Mouse (Mus musculus) ES-E14 (cell line): Measurements from ENCODE around the gene Hc. TPM values are rescaled to one million over a fixed set of nuclear protein-coding genes. Genes with fewer than 3 reads are reported as not detected.

Experiments used
- DNase-seq: peaks from one replicate; pipeline ENCODE4 v3.0.0-alpha.2; 2013; ENCODE audit warnings: low read depth, low spot score
- H3K27ac ChIP-seq: 2 replicates; pipeline ENCODE4 v1.5.1; 2012; ENCODE audit warnings: low read depth, mild to moderate bottlenecking, low read length, moderate library complexity, mixed read lengths; ENCODE audit not compliant: poor library complexity, insufficient read depth, severe bottlenecking
- H3K36me3 ChIP-seq: 2 replicates; pipeline ENCODE4 v1.6.1; 2012; ENCODE audit warnings: mild to moderate bottlenecking, low read length, moderate library complexity, mixed read lengths; ENCODE audit not compliant: control insufficient read depth, poor library complexity, insufficient read depth, severe bottlenecking
- H3K4me1 ChIP-seq, 2 experiments: fragments of 150-350 bp in 1 of 2; sonication (generic) in 1 of 2; 2 replicates each; pipeline ENCODE4 v1.6.1; 2012; ENCODE audit warnings: low read length in 2 of 2, mild to moderate bottlenecking in 1 of 2, mixed read lengths in 1 of 2; ENCODE audit not compliant: control insufficient read depth in 2 of 2, insufficient read depth in 2 of 2, poor library complexity in 1 of 2
- H3K4me3 ChIP-seq, 2 experiments: fragments of 150-350 bp in 1 of 2; sonication (generic) in 1 of 2; 2 replicates each; pipeline ENCODE4 v1.5.1; 2012; ENCODE audit warnings: low read length in 2 of 2, low read depth in 1 of 2, mild to moderate bottlenecking in 1 of 2, mixed read lengths in 1 of 2; ENCODE audit not compliant: insufficient read depth in 1 of 2, poor library complexity in 1 of 2, severe bottlenecking in 1 of 2
- H3K9ac ChIP-seq: 2 replicates; pipeline ENCODE4 v1.6.1; 2012; ENCODE audit warnings: low read depth, mild to moderate bottlenecking, low read length, mixed read lengths; ENCODE audit not compliant: poor library complexity, insufficient read depth, severe bottlenecking
- H3K9me3 ChIP-seq: fragments of 150-350 bp; sonication (generic); 2 replicates; pipeline ENCODE4 v1.6.1; 2012; ENCODE audit warnings: low read depth, mild to moderate bottlenecking, low read length; ENCODE audit not compliant: control insufficient read depth, insufficient read depth
- CHD2 ChIP-seq: IDR thresholded peaks from 2 replicates; pipeline ENCODE4 v1.6.1; 2014; ENCODE audit warnings: mild to moderate bottlenecking, low read depth, low read length, inconsistent platforms
- HCFC1 ChIP-seq: IDR thresholded peaks from 2 replicates; pipeline ENCODE4 v1.6.1; 2012; ENCODE audit warnings: low read length, inconsistent platforms, borderline replicate concordance; ENCODE audit not compliant: insufficient read depth
- MAFK ChIP-seq: IDR thresholded peaks from 2 replicates; pipeline ENCODE4 v1.6.1; 2014; ENCODE audit warnings: mild to moderate bottlenecking, low read depth, low read length, inconsistent platforms; ENCODE audit not compliant: insufficient read depth
- ZC3H11A ChIP-seq: IDR thresholded peaks from 2 replicates; pipeline ENCODE4 v1.6.1; 2012; ENCODE audit warnings: low read depth, mild to moderate bottlenecking, inconsistent platforms, low read length, borderline replicate concordance
- ZNF384 ChIP-seq: IDR thresholded peaks from 2 replicates; pipeline ENCODE4 v1.6.1; 2012; ENCODE audit warnings: low read depth, low read length, inconsistent platforms
- in situ Hi-C, 2 experiments: fragments of 600-800 bp; cut with MboI; formaldehyde crosslinking; loops; one replicate each; pipeline ENCODE4 v1.15.1; 2025; ENCODE audit warnings: low sequenced_read_pairs in 2 of 2, inconsistent platforms in 1 of 2; ENCODE audit not compliant: unreplicated experiment in 2 of 2
- total RNA-seq: library from RNA; depleted of rRNA; stranded (reverse); fragments of 300-350 nt; gene quantifications from 2 replicates; pipeline ENCODE4 v1.2.3, GENCODE M21; 2012

The Hc gene
- total RNA-seq, 1 experiment, result 0.45 TPM

- in situ Hi-C loops, result loop anchor here in 1 of 2 experiments (25.0 kb wide), 1 partner anchor 271 kb away; the partner anchor contains the start of genes Fbxw2 and Gm34653
- DNase-seq, result peak; percentile 26
- Histone ChIP-seq H3K9ac (peak overlapping the region; percentile 51), H3K27ac (no peak overlapping the region), H3K4me3 (peak overlapping the region; percentile 90 to 100), H3K36me3 (no peaks in the 10 kb centered on the region), H3K4me1 (no peaks in the 10 kb centered on the region), H3K9me3 (no peaks in the 10 kb centered on the region)
- TF ChIP-seq ZNF384, result no peak
- 0 out of 2 replicates have a peak, but pooled peaks have one; percentile 12 for TF ChIP-seq ZC3H11A
- no peak for TF ChIP-seq HCFC1
- TF ChIP-seq MAFK, result no peak
Measured at GRCm38 (mm10) chr2:35108712-35109111, 47.5 kb upstream of the Hc start.

DNA sequence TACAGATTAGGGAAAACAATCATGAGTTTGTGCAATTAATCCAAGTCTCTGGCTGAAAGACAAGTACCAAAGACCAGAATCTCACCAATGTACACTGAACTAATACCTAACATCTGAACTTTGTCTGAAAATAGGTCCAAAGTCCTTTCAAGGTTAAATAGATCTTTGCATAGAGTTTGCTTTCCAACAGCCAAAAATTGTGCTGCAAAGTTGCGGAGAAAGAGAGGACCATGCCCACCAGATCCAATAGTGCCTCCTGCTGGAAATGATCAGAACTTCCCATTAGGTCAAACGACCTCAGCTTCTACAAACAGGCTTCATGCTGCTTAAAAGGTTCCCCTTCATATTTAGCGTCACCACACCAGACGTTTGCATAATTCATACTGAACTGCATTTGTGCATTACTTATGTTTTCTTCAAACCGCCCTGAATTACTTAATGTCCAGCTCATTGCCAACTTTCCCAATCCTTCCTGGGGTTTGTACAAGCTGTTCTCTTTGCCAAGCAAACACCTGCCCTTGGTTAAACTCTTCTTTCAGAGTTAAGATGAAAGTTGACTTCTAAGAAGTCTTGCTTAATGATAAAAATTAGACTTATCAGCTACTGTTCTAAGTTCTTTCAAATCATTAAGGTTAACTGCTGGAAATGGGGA, 46.9 kb upstream of the Hc start:
- peak; percentile 67; the same call in 1 of the 2 replicates for TF ChIP-seq ZC3H11A
- no peak for TF ChIP-seq ZNF384
- TF ChIP-seq HCFC1, result no peak
- H3K9ac ChIP-seq, result no peak overlapping the region
- H3K36me3 ChIP-seq, result no peaks in the 10 kb centered on the region
- H3K4me3 ChIP-seq, result no peak overlapping the region
- peak; percentile 52 for DNase-seq
- H3K4me1 ChIP-seq, result no peaks in the 10 kb centered on the region
- H3K27ac ChIP-seq, result no peak overlapping the region
- in situ Hi-C loops, result loop anchor here in 1 of 2 experiments (25.0 kb wide), 1 partner anchor 271 kb away; the partner anchor contains the start of genes Fbxw2 and Gm34653
- H3K9me3 ChIP-seq, result no peaks in the 10 kb centered on the region

DNA sequence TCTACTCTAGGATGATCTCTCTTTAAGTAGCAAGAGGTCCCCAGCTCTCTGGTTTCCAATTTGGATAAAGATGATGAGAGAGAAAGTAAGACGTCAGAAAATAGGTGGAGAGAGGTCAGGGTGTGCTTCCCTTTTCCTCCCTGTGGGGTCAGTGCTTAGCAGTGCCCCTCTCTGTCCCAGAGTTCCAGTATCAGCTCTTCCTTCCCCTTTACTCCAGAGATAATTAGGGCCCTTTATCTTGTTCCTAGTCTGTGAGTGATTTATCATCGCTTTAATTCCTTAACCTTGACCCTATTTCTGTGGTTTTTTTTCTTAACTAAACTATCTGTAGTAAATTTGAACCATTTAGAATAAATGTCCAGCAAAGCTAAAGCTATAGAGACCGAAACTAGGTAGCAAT, 43.6 kb upstream of the Hc start:
- TF ChIP-seq ZC3H11A, result no peak
- TF ChIP-seq CHD2, result no peak
- no peak for TF ChIP-seq HCFC1
- no peak for TF ChIP-seq ZNF384
- TF ChIP-seq MAFK, result no peak
- in situ Hi-C loops, result loop anchor here in 1 of 2 experiments (25.0 kb wide), 1 partner anchor 268 kb away; the partner anchor contains the start of genes Fbxw2 and Gm34653
- no peak for DNase-seq

DNA sequence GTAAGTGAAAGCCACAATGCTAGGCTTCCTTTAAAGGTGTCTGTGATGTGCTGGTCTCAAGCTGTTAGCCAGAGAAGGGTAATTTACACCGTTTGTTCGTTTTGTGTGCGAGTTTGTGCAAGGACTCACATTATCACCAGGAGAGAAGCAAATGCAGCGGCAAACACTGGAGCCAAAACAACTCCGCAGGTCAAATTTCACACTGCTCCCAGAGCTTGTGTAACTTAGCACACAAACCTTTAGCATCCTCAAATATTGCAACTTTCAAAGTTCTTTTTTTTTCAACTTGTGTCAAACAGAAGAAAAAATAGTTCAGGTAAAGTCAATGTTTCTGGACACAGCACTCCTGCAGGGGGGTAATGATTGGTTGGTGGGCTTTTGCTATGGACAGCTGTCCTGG, 42.3 kb upstream of the Hc start:
- DNase-seq, result no peak
- H3K4me1 ChIP-seq, result no peaks in the 10 kb centered on the region
- H3K9ac ChIP-seq, result no peak overlapping the region
- H3K36me3 ChIP-seq, result no peaks in the 10 kb centered on the region
- no peak overlapping the region for H3K27ac ChIP-seq
- no peaks in the 10 kb centered on the region for H3K9me3 ChIP-seq
- no peak overlapping the region for H3K4me3 ChIP-seq
- TF ChIP-seq ZC3H11A, result no peak
- no peak for TF ChIP-seq HCFC1
- TF ChIP-seq CHD2, result no peak
- TF ChIP-seq ZNF384, result no peak
- TF ChIP-seq MAFK, result no peak
- in situ Hi-C loops, result loop anchor here in 1 of 2 experiments (25.0 kb wide), 1 partner anchor 266 kb away; the partner anchor contains the start of genes Fbxw2 and Gm34653

More for the DNA sequence above, 43.6 kb upstream of the Hc start:
- Histone ChIP-seq H3K4me3 (no peak overlapping the region), H3K27ac (no peak overlapping the region), H3K9me3 (no peaks in the 10 kb centered on the region), H3K36me3 (no peaks in the 10 kb centered on the region), H3K4me1 (no peaks in the 10 kb centered on the region), H3K9ac (no peak overlapping the region)
